Mouse (Mus musculus): Measurements from ENCODE around the gene Lrrc8e. TPM values are rescaled to one million over a fixed set of nuclear protein-coding genes. Genes with fewer than 3 reads are reported as not detected.

Gene Lrrc8e
- polyA plus RNA-seq, 1 experiment from 2014 or later: not detected

- H3K4me2 ChIP-seq (ENCODE audit: low read depth): peak within 1 kb of the TSS; percentile 62
- WGBS: under 1% methylated on average over 39 of the region's 39 CpGs
- H3K9me3 ChIP-seq (ENCODE audit: control insufficient read depth, low read length): no peaks in the 10 kb centered on the region
- DNase-seq (ENCODE audit: low spot score) (peak; percentile 97), ATAC-seq (ENCODE audit: insufficient read depth, low FRiP score, low TSS enrichment) (peak; percentile 94)
- 0 out of 2 replicates have a peak within 1 kb of the TSS, but pooled peaks have one; percentile 53 for H3K27ac ChIP-seq (ENCODE audit: low read depth, low read length)
- peaks cover 2% of the 10 kb centered on the region; the same call in 1 of the 2 replicates for H3K36me3 ChIP-seq (ENCODE audit: control insufficient read depth, insufficient read depth, low read length)
- no peaks in the 10 kb centered on the region for H3K4me1 ChIP-seq (ENCODE audit: control insufficient read depth, insufficient read depth, low read length)
- H3K4me3 ChIP-seq (ENCODE audit: low read depth, low read length): peak within 1 kb of the TSS; percentile 78
- H3K9ac ChIP-seq (ENCODE audit: low read length): peak within 1 kb of the TSS; percentile 81
- no peaks in the 10 kb centered on the region for H3K27me3 ChIP-seq (ENCODE audit: control insufficient read depth, insufficient read depth, low read length)
Measured at GRCm38 (mm10) chr8:4275275-4276110, 48.9 kb downstream of the Lrrc8e start, which contains the start of gene Timm44. Gene Timm44, minus strand, starts transcription at chr8:4275913.

GRCm38 (mm10) chr8:4276111-4276465 lies 49.5 kb downstream of the Lrrc8e start:
- H3K36me3 ChIP-seq (ENCODE audit: control insufficient read depth, insufficient read depth, low read length): peaks cover 2% of the 10 kb centered on the region; the same call in 1 of the 2 replicates
- no peak; the same call in 1 of the 2 replicates for ATAC-seq (ENCODE audit: insufficient read depth, low FRiP score, low TSS enrichment)
- no peaks in the 10 kb centered on the region for H3K9me3 ChIP-seq (ENCODE audit: control insufficient read depth, low read length)
- no peaks in the 10 kb centered on the region for H3K27me3 ChIP-seq (ENCODE audit: control insufficient read depth, insufficient read depth, low read length)
- 29% methylated on average over 9 of the region's 9 CpGs for WGBS
- H3K27ac ChIP-seq (ENCODE audit: low read depth, low read length): 0 out of 2 replicates have a peak overlapping the region, but pooled peaks have one; percentile 53
- H3K9ac ChIP-seq (ENCODE audit: low read length): peak overlapping the region; percentile 81
- peak overlapping the region; percentile 78 for H3K4me3 ChIP-seq (ENCODE audit: low read depth, low read length)
- no peaks in the 10 kb centered on the region for H3K4me1 ChIP-seq (ENCODE audit: control insufficient read depth, insufficient read depth, low read length)
- peak overlapping the region; percentile 62 for H3K4me2 ChIP-seq (ENCODE audit: low read depth)
- no peak for DNase-seq (ENCODE audit: low spot score)

Other genes starting within 250 kb of the Lrrc8e start
- not detected in 2 replicates for gene Cd209f, start 121.0 kb upstream of the Lrrc8e start, polyA plus RNA-seq (2014; fragmentation: Nextera tagmentation; extraction: Ambion mirVana)
- not detected in 2 replicates for gene Cd209g, start 92.7 kb upstream of the Lrrc8e start, polyA plus RNA-seq (2014; fragmentation: Nextera tagmentation; extraction: Ambion mirVana)
- 36.1 and 39.0 TPM in 2 replicates for gene Evi5l, start 60.3 kb upstream of the Lrrc8e start, polyA plus RNA-seq (2014; fragmentation: Nextera tagmentation; extraction: Ambion mirVana)
- 30.6 and 34.6 TPM in 2 replicates for gene Prr36, start 9.4 kb upstream of the Lrrc8e start, polyA plus RNA-seq (2014; fragmentation: Nextera tagmentation; extraction: Ambion mirVana)
- 23.0 and 23.4 TPM in 2 replicates for gene Map2k7, start 11.9 kb downstream of the Lrrc8e start, polyA plus RNA-seq (2014; fragmentation: Nextera tagmentation; extraction: Ambion mirVana)
- gene Gm49320, start 12.0 kb downstream of the Lrrc8e start, polyA plus RNA-seq (2014; fragmentation: Nextera tagmentation; extraction: Ambion mirVana): 0.43 and 0.70 TPM in 2 replicates
- 2.1 and 2.3 TPM in 2 replicates for gene Tgfbr3l, start 21.4 kb downstream of the Lrrc8e start, polyA plus RNA-seq (2014; fragmentation: Nextera tagmentation; extraction: Ambion mirVana)
- 61.4 and 68.6 TPM in 2 replicates for gene Snapc2, start 26.3 kb downstream of the Lrrc8e start, polyA plus RNA-seq (2014; fragmentation: Nextera tagmentation; extraction: Ambion mirVana)
- 140 TPM in 2 replicates for gene Ctxn1, start 32.4 kb downstream of the Lrrc8e start, polyA plus RNA-seq (2014; fragmentation: Nextera tagmentation; extraction: Ambion mirVana)
- 63.2 and 75.2 TPM in 2 replicates for gene Timm44, start 49.1 kb downstream of the Lrrc8e start, polyA plus RNA-seq (2014; fragmentation: Nextera tagmentation; extraction: Ambion mirVana)
- gene Ccl25, start 98.4 kb downstream of the Lrrc8e start, polyA plus RNA-seq (2014; fragmentation: Nextera tagmentation; extraction: Ambion mirVana): 15.8 and 17.9 TPM in 2 replicates
- gene Elavl1, start 98.6 kb downstream of the Lrrc8e start, polyA plus RNA-seq (2014; fragmentation: Nextera tagmentation; extraction: Ambion mirVana): 310 and 311 TPM in 2 replicates